Mouse (Mus musculus) gastrocnemius, postnatal 36 days (tissue): Measurements from ENCODE around the gene Lgi1. TPM values are rescaled to one million over a fixed set of nuclear protein-coding genes. Genes with fewer than 3 reads are reported as not detected.
A peak's percentile ranks its signal among the peaks of the same experiment; 100 is the strongest.

Source experiments
- DNase-seq, 2 experiments: peaks; one replicate each; pipeline ENCODE4 v3.0.0; 2022
- intact Hi-C: fragments of 180-260 bp; cut with DNase I; formaldehyde crosslinking; loops from one replicate; pipeline ENCODE4 v1.15.1; 2025
- total RNA-seq, 2 experiments: library from RNA; stranded (reverse); gene quantifications; 2 replicates each; pipeline ENCODE4 v1.2.3; 2021

The Lgi1 gene
- total RNA-seq, 2 experiments from 2014 or later: 1.5 to 3.1 TPM

GRCm38 (mm10) chr19:38259436-38259835 is 4.9 kb upstream of the Lgi1 start:
- intact Hi-C loops: no loop called here
- DNase-seq: no peak

- DNase-seq: peak in 1 of 2 experiments; percentile 6
Observed at GRCm38 (mm10) chr19:38260346-38260745, 4.0 kb upstream of the Lgi1 start.

GRCm38 (mm10) chr19:38261351-38261750 is 3.0 kb upstream of the Lgi1 start:
- intact Hi-C loops: no loop called here
- DNase-seq: no peak

More at GRCm38 (mm10) chr19:38260346-38260745, 4.0 kb upstream of the Lgi1 start:
- intact Hi-C loops: no loop called here

- DNase-seq: no peak
- intact Hi-C loops: no loop called here
Observed at GRCm38 (mm10) chr19:38263829-38264504, 369 bp upstream of the Lgi1 start.

GRCm38 (mm10) chr19:38265767-38266166 is 1.4 kb downstream of the Lgi1 start:
- DNase-seq: no peak
- intact Hi-C loops: no loop called here

GRCm38 (mm10) chr19:38267469-38267868 is 3.1 kb downstream of the Lgi1 start:
- intact Hi-C loops: no loop called here
- DNase-seq: no peak

GRCm38 (mm10) chr19:38271071-38271470 is 6.7 kb downstream of the Lgi1 start:
- intact Hi-C loops: no loop called here
- no peak for DNase-seq

- no peak for DNase-seq
- intact Hi-C loops: no loop called here
Observed at GRCm38 (mm10) chr19:38273820-38274219, 9.5 kb downstream of the Lgi1 start.

GRCm38 (mm10) chr19:38274747-38275421 is 10.5 kb downstream of the Lgi1 start:
- intact Hi-C loops: no loop called here
- no peak for DNase-seq

- intact Hi-C loops: no loop called here
- DNase-seq: no peak
Observed at GRCm38 (mm10) chr19:38276226-38276625, 11.9 kb downstream of the Lgi1 start.

- intact Hi-C loops: no loop called here
- DNase-seq: no peak
Observed at GRCm38 (mm10) chr19:38280242-38280641, 15.9 kb downstream of the Lgi1 start.

GRCm38 (mm10) chr19:38282407-38282806 is 18.1 kb downstream of the Lgi1 start:
- DNase-seq: no peak
- intact Hi-C loops: no loop called here

GRCm38 (mm10) chr19:38288556-38288955 is 24.2 kb downstream of the Lgi1 start:
- no peak for DNase-seq
- intact Hi-C loops: no loop called here

GRCm38 (mm10) chr19:38291432-38291831 is 27.1 kb downstream of the Lgi1 start:
- DNase-seq: no peak
- intact Hi-C loops: no loop called here

GRCm38 (mm10) chr19:38298018-38298626 is 33.8 kb downstream of the Lgi1 start:
- DNase-seq: no peak

GRCm38 (mm10) chr19:38308116-38308515 is 43.8 kb downstream of the Lgi1 start:
- intact Hi-C loops: no loop called here
- no peak for DNase-seq

More at GRCm38 (mm10) chr19:38298018-38298626, 33.8 kb downstream of the Lgi1 start:
- intact Hi-C loops: no loop called here

GRCm38 (mm10) chr19:38315099-38315498 is 50.8 kb downstream of the Lgi1 start:
- intact Hi-C loops: no loop called here
- DNase-seq: no peak

- intact Hi-C loops: no loop called here
- peak; percentile 27 to 56 for DNase-seq
Observed at GRCm38 (mm10) chr19:38316602-38317313, 52.4 kb downstream of the Lgi1 start.

- DNase-seq: no peak
- intact Hi-C loops: no loop called here
Observed at GRCm38 (mm10) chr19:38318308-38318707, 54.0 kb downstream of the Lgi1 start.

- DNase-seq: no peak
- intact Hi-C loops: no loop called here
Observed at GRCm38 (mm10) chr19:38319168-38319567, 54.8 kb downstream of the Lgi1 start.

GRCm38 (mm10) chr19:38320651-38321188 is 56.4 kb downstream of the Lgi1 start:
- intact Hi-C loops: no loop called here
- no peak for DNase-seq
